Mouse (Mus musculus): Measurements from ENCODE around the gene Tnfrsf25. TPM values are rescaled to one million over a fixed set of nuclear protein-coding genes. Genes with fewer than 3 reads are reported as not detected.

Gene Tnfrsf25
- polyA plus RNA-seq, 1 experiment = 19.9 TPM

- H3K27me3 ChIP-seq (ENCODE audit: control insufficient read depth, insufficient read depth, low read length) = no peaks in the 10 kb centered on the region; the same call in 1 of the 2 replicates
- no peaks in the 10 kb centered on the region for H3K36me3 ChIP-seq (ENCODE audit: control insufficient read depth, insufficient read depth, low read length)
- TF ChIP-seq CTCF (IDR thresholded peaks at IDR 0.05; ENCODE audit: borderline replicate concordance, control insufficient read depth, extremely low read depth, insufficient read depth, low read length, poor library complexity) (no peak), POLR2A (IDR thresholded peaks at IDR 0.05; ENCODE audit: control insufficient read depth, extremely low read depth, insufficient read depth, low read length, poor library complexity) (no peak)
- peaks cover 13% of the 10 kb centered on the region for H3K4me1 ChIP-seq (replicated peaks; ENCODE audit: control insufficient read depth, insufficient read depth, low read length)
- no peak for DNase-seq
- no peak overlapping the region for H3K4me3 ChIP-seq (ENCODE audit: control insufficient read depth, insufficient read depth, low read length)
- WGBS = 96% methylated on average over 9 of the region's 9 CpGs
- H3K27ac ChIP-seq (ENCODE audit: control insufficient read depth, insufficient read depth, low read length) = no peak overlapping the region
Measured at GRCm38 (mm10) chr4:152090191-152090590, 25.5 kb upstream of the Tnfrsf25 start.

GRCm38 (mm10) chr4:152092751-152093293, 22.9 kb upstream of the Tnfrsf25 start:
- Histone ChIP-seq H3K36me3 (ENCODE audit: control insufficient read depth, insufficient read depth, low read length) (no peaks in the 10 kb centered on the region), H3K27me3 (ENCODE audit: control insufficient read depth, insufficient read depth, low read length) (no peaks in the 10 kb centered on the region), H3K4me1 (replicated peaks; ENCODE audit: control insufficient read depth, insufficient read depth, low read length) (peaks cover 11% of the 10 kb centered on the region), H3K4me3 (ENCODE audit: control insufficient read depth, insufficient read depth, low read length) (no peak overlapping the region), H3K27ac (ENCODE audit: control insufficient read depth, insufficient read depth, low read length) (no peak overlapping the region)
- WGBS = 82% methylated on average over 8 of the region's 8 CpGs
- DNase-seq = no peak
- TF ChIP-seq CTCF (IDR thresholded peaks at IDR 0.05; ENCODE audit: borderline replicate concordance, control insufficient read depth, extremely low read depth, insufficient read depth, low read length, poor library complexity) (no peak), POLR2A (IDR thresholded peaks at IDR 0.05; ENCODE audit: control insufficient read depth, extremely low read depth, insufficient read depth, low read length, poor library complexity) (no peak)

GRCm38 (mm10) chr4:152094233-152094632, 21.5 kb upstream of the Tnfrsf25 start:
- no peak for DNase-seq
- no peak overlapping the region for H3K27ac ChIP-seq (ENCODE audit: control insufficient read depth, insufficient read depth, low read length)
- no peak overlapping the region for H3K4me3 ChIP-seq (ENCODE audit: control insufficient read depth, insufficient read depth, low read length)
- no peak for TF ChIP-seq CTCF (IDR thresholded peaks at IDR 0.05; ENCODE audit: borderline replicate concordance, control insufficient read depth, extremely low read depth, insufficient read depth, low read length, poor library complexity)
- no peak for TF ChIP-seq POLR2A (IDR thresholded peaks at IDR 0.05; ENCODE audit: control insufficient read depth, extremely low read depth, insufficient read depth, low read length, poor library complexity)
- no peaks in the 10 kb centered on the region for H3K27me3 ChIP-seq (ENCODE audit: control insufficient read depth, insufficient read depth, low read length)
- H3K4me1 ChIP-seq (replicated peaks; ENCODE audit: control insufficient read depth, insufficient read depth, low read length) = peaks cover 11% of the 10 kb centered on the region
- 94% methylated on average over 12 of the region's 12 CpGs for WGBS
- no peaks in the 10 kb centered on the region for H3K36me3 ChIP-seq (ENCODE audit: control insufficient read depth, insufficient read depth, low read length)

GRCm38 (mm10) chr4:152095937-152096910, 19.5 kb upstream of the Tnfrsf25 start:
- Histone ChIP-seq H3K4me1 (replicated peaks; ENCODE audit: control insufficient read depth, insufficient read depth, low read length) (peaks cover 15% of the 10 kb centered on the region), H3K27ac (ENCODE audit: control insufficient read depth, insufficient read depth, low read length) (no peak overlapping the region), H3K27me3 (ENCODE audit: control insufficient read depth, insufficient read depth, low read length) (no peaks in the 10 kb centered on the region), H3K4me3 (ENCODE audit: control insufficient read depth, insufficient read depth, low read length) (peak overlapping the region; percentile 28), H3K36me3 (ENCODE audit: control insufficient read depth, insufficient read depth, low read length) (no peaks in the 10 kb centered on the region)
- peak; percentile 72 for DNase-seq
- TF ChIP-seq CTCF (IDR thresholded peaks at IDR 0.05; ENCODE audit: borderline replicate concordance, control insufficient read depth, extremely low read depth, insufficient read depth, low read length, poor library complexity) (peak; percentile 89), POLR2A (IDR thresholded peaks at IDR 0.05; ENCODE audit: control insufficient read depth, extremely low read depth, insufficient read depth, low read length, poor library complexity) (0 out of 2 replicates have a peak, but pooled peaks have one; percentile 25)
- WGBS = 15% methylated on average over 27 of the region's 27 CpGs

- H3K36me3 ChIP-seq (ENCODE audit: control insufficient read depth, insufficient read depth, low read length) = no peaks in the 10 kb centered on the region
- TF ChIP-seq POLR2A (IDR thresholded peaks at IDR 0.05; ENCODE audit: control insufficient read depth, extremely low read depth, insufficient read depth, low read length, poor library complexity) = no peak
- TF ChIP-seq CTCF (IDR thresholded peaks at IDR 0.05; ENCODE audit: borderline replicate concordance, control insufficient read depth, extremely low read depth, insufficient read depth, low read length, poor library complexity) = no peak
- WGBS = 35% methylated on average over 6 of the region's 6 CpGs
- no peak overlapping the region for H3K27ac ChIP-seq (ENCODE audit: control insufficient read depth, insufficient read depth, low read length)
- DNase-seq = no peak
- peak overlapping the region; percentile 28 for H3K4me3 ChIP-seq (ENCODE audit: control insufficient read depth, insufficient read depth, low read length)
- H3K27me3 ChIP-seq (ENCODE audit: control insufficient read depth, insufficient read depth, low read length) = no peaks in the 10 kb centered on the region
- H3K4me1 ChIP-seq (replicated peaks; ENCODE audit: control insufficient read depth, insufficient read depth, low read length) = peaks cover 17% of the 10 kb centered on the region
Measured at GRCm38 (mm10) chr4:152096927-152097326, 18.8 kb upstream of the Tnfrsf25 start.

GRCm38 (mm10) chr4:152097911-152098799, 17.6 kb upstream of the Tnfrsf25 start:
- DNase-seq = no peak
- Histone ChIP-seq H3K27me3 (ENCODE audit: control insufficient read depth, insufficient read depth, low read length) (no peaks in the 10 kb centered on the region), H3K36me3 (ENCODE audit: control insufficient read depth, insufficient read depth, low read length) (no peaks in the 10 kb centered on the region), H3K4me3 (ENCODE audit: control insufficient read depth, insufficient read depth, low read length) (no peak overlapping the region), H3K4me1 (replicated peaks; ENCODE audit: control insufficient read depth, insufficient read depth, low read length) (peaks cover 17% of the 10 kb centered on the region), H3K27ac (ENCODE audit: control insufficient read depth, insufficient read depth, low read length) (no peak overlapping the region)
- TF ChIP-seq POLR2A (IDR thresholded peaks at IDR 0.05; ENCODE audit: control insufficient read depth, extremely low read depth, insufficient read depth, low read length, poor library complexity) = no peak
- 91% methylated on average over 11 of the region's 11 CpGs for WGBS
